Mouse (Mus musculus): ENCODE measurements around the gene R3hdm1. TPM values are rescaled to one million over a fixed set of nuclear protein-coding genes. Genes with fewer than 3 reads are reported as not detected.
A peak's percentile ranks its signal among the peaks of the same experiment; 100 is the strongest.

R3hdm1 gene
- 38.8 and 42.9 TPM in 2 replicates for polyA plus RNA-seq (2015; fragmentation: Nextera tagmentation; extraction: Ambion mirVana)

- peak within 1 kb of the TSS; percentile 79 for H3K4me3 ChIP-seq (ENCODE audit: low read depth, low read length)
- no peaks in the 10 kb centered on the region for H3K36me3 ChIP-seq (ENCODE audit: insufficient read depth, low read length)
- peak within 1 kb of the TSS; percentile 82 for H3K27ac ChIP-seq (ENCODE audit: low read length)
- no peaks in the 10 kb centered on the region for H3K27me3 ChIP-seq (replicated peaks; ENCODE audit: insufficient read depth, low read length)
- peak within 1 kb of the TSS; percentile 85 for H3K4me2 ChIP-seq (replicated peaks; ENCODE audit: low read depth, low read length)
- DNase-seq (ENCODE audit: low spot score) (peak; percentile 100), ATAC-seq (peak; percentile 95)
- no peaks in the 10 kb centered on the region for H3K4me1 ChIP-seq (ENCODE audit: insufficient read depth, low read depth, low read length)
- no peaks in the 10 kb centered on the region for H3K9me3 ChIP-seq (ENCODE audit: low read length)
- H3K9ac ChIP-seq (replicated peaks; ENCODE audit: low read depth) = peak within 1 kb of the TSS; percentile 81
- TF ChIP-seq CTCF (IDR thresholded peaks at IDR 0.05) = no peak
- peak; percentile 37; the same call in 1 of the 2 replicates for TF ChIP-seq EP300 (IDR thresholded peaks at IDR 0.05)
- under 1% methylated on average over 43 of the region's 43 CpGs for WGBS
These were observed at the start of gene R3hdm1, which contains the start of gene Zranb3 for GRCm38 (mm10) chr1:128102641-128103461. R3hdm1 (plus strand) TSS chr1:128103301. Zranb3 (minus strand) TSS chr1:128103047.

DNA sequence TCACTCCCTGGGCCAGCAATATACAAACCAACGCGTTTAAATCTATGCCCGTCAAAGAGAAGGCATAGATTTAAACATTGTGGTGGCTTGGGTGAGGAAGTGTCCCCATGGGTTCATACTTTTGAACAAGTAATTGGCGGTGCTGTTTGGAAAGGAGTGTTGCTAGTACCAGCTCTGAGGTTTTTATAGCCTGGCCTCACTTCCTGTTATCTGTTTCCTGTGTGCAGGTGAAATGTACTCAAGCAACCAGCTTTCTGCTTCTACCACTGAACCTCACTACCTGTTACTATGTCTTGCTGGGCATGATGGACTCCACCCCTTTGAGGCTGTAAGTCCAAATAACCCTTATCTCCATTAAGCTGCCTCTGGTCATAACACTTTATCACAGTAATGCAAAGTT, 45.8 kb upstream of the R3hdm1 start:
- H3K27ac ChIP-seq (ENCODE audit: low read length) = no peak overlapping the region
- DNase-seq (ENCODE audit: low spot score) (no peak), ATAC-seq (no peak)
- no peak for TF ChIP-seq EP300 (IDR thresholded peaks at IDR 0.05)
- TF ChIP-seq CTCF (IDR thresholded peaks at IDR 0.05) = no peak
- no peak overlapping the region for H3K4me2 ChIP-seq (replicated peaks; ENCODE audit: low read depth, low read length)
- H3K27me3 ChIP-seq (replicated peaks; ENCODE audit: insufficient read depth, low read length) = no peaks in the 10 kb centered on the region
- no peak overlapping the region for H3K4me3 ChIP-seq (ENCODE audit: low read depth, low read length)
- H3K36me3 ChIP-seq (ENCODE audit: insufficient read depth, low read length) = no peaks in the 10 kb centered on the region
- H3K4me1 ChIP-seq (ENCODE audit: insufficient read depth, low read depth, low read length) = no peaks in the 10 kb centered on the region
- no peaks in the 10 kb centered on the region for H3K9me3 ChIP-seq (ENCODE audit: low read length)
- no peak overlapping the region for H3K9ac ChIP-seq (replicated peaks; ENCODE audit: low read depth)
- 88% methylated on average over 4 of the region's 4 CpGs for WGBS

- no peak for ATAC-seq
- 89% methylated on average over 5 of the region's 5 CpGs for WGBS
These were observed 44.5 kb upstream of the R3hdm1 start for GRCm38 (mm10) chr1:128058625-128059024.

DNA sequence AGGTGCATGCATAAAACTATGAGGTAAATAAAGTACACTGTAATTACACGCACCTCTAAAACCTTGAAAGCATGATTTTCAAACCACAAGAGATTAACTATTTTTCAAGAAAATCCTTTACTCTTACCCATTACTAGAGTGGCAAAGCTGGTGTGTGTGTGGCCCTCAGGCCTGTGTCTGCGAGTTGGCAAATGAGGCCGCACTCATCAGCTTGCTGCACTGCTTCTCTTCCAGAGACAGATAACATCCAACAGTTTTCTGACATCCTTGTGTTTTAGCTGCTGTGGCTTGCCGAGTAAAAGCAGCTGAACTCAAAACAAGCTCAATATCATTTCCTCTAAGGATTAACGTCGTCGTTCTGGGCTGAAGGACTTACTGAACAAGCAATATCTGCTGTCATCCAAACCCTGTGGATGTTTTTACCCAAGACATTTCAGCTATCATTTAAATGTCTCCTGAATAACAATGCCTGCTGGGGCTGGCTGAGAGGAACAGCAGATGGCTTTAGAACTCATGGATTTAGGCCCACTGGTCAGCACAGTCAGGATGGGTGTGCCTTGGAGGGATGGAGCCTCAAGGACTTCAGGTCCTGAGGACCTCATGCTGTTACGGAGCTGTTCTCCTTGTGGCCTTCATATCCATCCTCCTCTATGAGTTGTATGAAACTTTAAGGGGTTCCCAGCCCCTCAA, 42.3 kb upstream of the R3hdm1 start:
- no peak for ATAC-seq
- Histone ChIP-seq H3K4me3 (ENCODE audit: low read depth, low read length) (no peak overlapping the region), H3K36me3 (ENCODE audit: insufficient read depth, low read length) (no peaks in the 10 kb centered on the region), H3K27me3 (replicated peaks; ENCODE audit: insufficient read depth, low read length) (no peaks in the 10 kb centered on the region), H3K4me2 (replicated peaks; ENCODE audit: low read depth, low read length) (no peak overlapping the region), H3K27ac (ENCODE audit: low read length) (no peak overlapping the region), H3K9ac (replicated peaks; ENCODE audit: low read depth) (no peak overlapping the region), H3K9me3 (ENCODE audit: low read length) (no peaks in the 10 kb centered on the region), H3K4me1 (ENCODE audit: insufficient read depth, low read depth, low read length) (no peaks in the 10 kb centered on the region)
- WGBS = 73% methylated on average over 8 of the region's 8 CpGs
- DNase-seq (ENCODE audit: low spot score) = no peak
- no peak for TF ChIP-seq EP300 (IDR thresholded peaks at IDR 0.05)
- no peak for TF ChIP-seq CTCF (IDR thresholded peaks at IDR 0.05)

More at GRCm38 (mm10) chr1:128058625-128059024, 44.5 kb upstream of the R3hdm1 start:
- no peaks in the 10 kb centered on the region for H3K9me3 ChIP-seq (ENCODE audit: low read length)
- no peaks in the 10 kb centered on the region for H3K36me3 ChIP-seq (ENCODE audit: insufficient read depth, low read length)
- no peaks in the 10 kb centered on the region for H3K27me3 ChIP-seq (replicated peaks; ENCODE audit: insufficient read depth, low read length)
- TF ChIP-seq EP300 (IDR thresholded peaks at IDR 0.05) (no peak), CTCF (IDR thresholded peaks at IDR 0.05) (no peak)
- DNase-seq (ENCODE audit: low spot score) = no peak
- H3K9ac ChIP-seq (replicated peaks; ENCODE audit: low read depth) = no peak overlapping the region
- no peaks in the 10 kb centered on the region for H3K4me1 ChIP-seq (ENCODE audit: insufficient read depth, low read depth, low read length)
- no peak overlapping the region for H3K27ac ChIP-seq (ENCODE audit: low read length)
- no peak overlapping the region for H3K4me2 ChIP-seq (replicated peaks; ENCODE audit: low read depth, low read length)
- H3K4me3 ChIP-seq (ENCODE audit: low read depth, low read length) = no peak overlapping the region

DNA sequence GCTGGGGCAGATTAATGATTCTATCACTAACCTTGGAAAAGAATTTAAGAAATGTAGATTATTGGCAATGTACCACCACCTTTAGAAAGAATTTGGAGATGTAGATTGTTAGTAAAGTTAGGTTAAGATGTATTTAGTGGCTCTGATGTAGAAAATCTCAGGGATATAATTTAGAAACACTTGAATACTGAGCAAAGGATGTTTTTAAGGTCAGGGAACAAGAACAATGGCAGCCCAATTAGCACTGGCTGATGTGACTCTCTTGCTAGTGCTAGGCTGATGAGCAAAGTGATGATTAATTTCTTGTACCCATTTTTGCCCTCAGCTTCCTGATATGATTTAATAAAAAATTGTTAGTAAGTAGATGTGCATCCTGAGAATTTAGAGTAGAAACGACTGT, 41.7 kb upstream of the R3hdm1 start:
- no peaks in the 10 kb centered on the region for H3K36me3 ChIP-seq (ENCODE audit: insufficient read depth, low read length)
- H3K4me2 ChIP-seq (replicated peaks; ENCODE audit: low read depth, low read length) = no peak overlapping the region
- H3K27me3 ChIP-seq (replicated peaks; ENCODE audit: insufficient read depth, low read length) = no peaks in the 10 kb centered on the region
- no peak overlapping the region for H3K9ac ChIP-seq (replicated peaks; ENCODE audit: low read depth)
- ATAC-seq (no peak), DNase-seq (ENCODE audit: low spot score) (no peak)
- TF ChIP-seq CTCF (IDR thresholded peaks at IDR 0.05) = no peak
- no peak for TF ChIP-seq EP300 (IDR thresholded peaks at IDR 0.05)
- 65% methylated on average over 1 of the region's 1 CpGs for WGBS
- no peaks in the 10 kb centered on the region for H3K9me3 ChIP-seq (ENCODE audit: low read length)
- H3K27ac ChIP-seq (ENCODE audit: low read length) = no peak overlapping the region
- H3K4me3 ChIP-seq (ENCODE audit: low read depth, low read length) = no peak overlapping the region
- no peaks in the 10 kb centered on the region for H3K4me1 ChIP-seq (ENCODE audit: insufficient read depth, low read depth, low read length)

- no peak overlapping the region for H3K27ac ChIP-seq (ENCODE audit: low read length)
- ATAC-seq (no peak), DNase-seq (ENCODE audit: low spot score) (no peak)
- no peaks in the 10 kb centered on the region for H3K36me3 ChIP-seq (ENCODE audit: insufficient read depth, low read length)
- TF ChIP-seq CTCF (IDR thresholded peaks at IDR 0.05) (no peak), EP300 (IDR thresholded peaks at IDR 0.05) (no peak)
- H3K4me1 ChIP-seq (ENCODE audit: insufficient read depth, low read depth, low read length) = no peaks in the 10 kb centered on the region
- no peak overlapping the region for H3K9ac ChIP-seq (replicated peaks; ENCODE audit: low read depth)
- H3K27me3 ChIP-seq (replicated peaks; ENCODE audit: insufficient read depth, low read length) = no peaks in the 10 kb centered on the region
- no peak overlapping the region for H3K4me2 ChIP-seq (replicated peaks; ENCODE audit: low read depth, low read length)
- no peaks in the 10 kb centered on the region for H3K9me3 ChIP-seq (ENCODE audit: low read length)
- H3K4me3 ChIP-seq (ENCODE audit: low read depth, low read length) = no peak overlapping the region
- 87% methylated on average over 1 of the region's 1 CpGs for WGBS
These were observed 40.9 kb upstream of the R3hdm1 start for GRCm38 (mm10) chr1:128062167-128062566.

All from lung, postnatal 0 days (tissue).